Mouse (Mus musculus): Measurements from ENCODE around the gene Slc34a3. TPM values are rescaled to one million over a fixed set of nuclear protein-coding genes. Genes with fewer than 3 reads are reported as not detected.
"Not testable (repeated sequence)": the region's sequence is repeated elsewhere in the genome, so short reads cannot be mapped to it uniquely, and the experiment has no call there.

Slc34a3 gene
- not detected for total RNA-seq (2022)

GRCm38 (mm10) chr2:25234050-25234449, at the start of gene Slc34a3:
TSS of gene Slc34a3 (minus strand) at chr2:25234364.
- DNase-seq (ENCODE audit: low spot score in 2 of 2) = no peak

GRCm38 (mm10) chr2:25278928-25279882, 45.0 kb upstream of the Slc34a3 start:
- peak in 1 of 2 experiments; percentile 59 for DNase-seq (ENCODE audit: low spot score in 2 of 2)

DNA sequence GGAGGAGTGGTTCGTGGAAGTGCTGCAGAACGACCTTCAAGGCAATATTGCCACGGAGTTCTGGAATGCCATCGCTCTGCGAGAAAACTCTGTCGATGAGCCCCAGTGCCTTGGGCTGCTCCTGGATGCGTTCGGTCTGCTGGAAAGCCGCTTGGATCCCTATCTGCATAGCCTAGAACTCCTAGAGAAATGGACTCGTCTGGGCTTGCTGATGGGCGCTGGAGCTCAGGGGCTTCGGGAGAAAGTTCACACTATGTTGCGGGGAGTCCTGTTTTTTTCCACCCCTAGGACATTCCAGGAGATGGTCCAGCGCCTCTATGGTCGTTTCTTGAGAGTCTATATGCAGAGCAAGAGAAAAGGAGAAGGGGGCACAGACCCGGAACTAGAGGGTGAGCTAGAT, 38.8 kb upstream of the Slc34a3 start:
- no peak for DNase-seq (ENCODE audit: low spot score in 2 of 2)

DNA sequence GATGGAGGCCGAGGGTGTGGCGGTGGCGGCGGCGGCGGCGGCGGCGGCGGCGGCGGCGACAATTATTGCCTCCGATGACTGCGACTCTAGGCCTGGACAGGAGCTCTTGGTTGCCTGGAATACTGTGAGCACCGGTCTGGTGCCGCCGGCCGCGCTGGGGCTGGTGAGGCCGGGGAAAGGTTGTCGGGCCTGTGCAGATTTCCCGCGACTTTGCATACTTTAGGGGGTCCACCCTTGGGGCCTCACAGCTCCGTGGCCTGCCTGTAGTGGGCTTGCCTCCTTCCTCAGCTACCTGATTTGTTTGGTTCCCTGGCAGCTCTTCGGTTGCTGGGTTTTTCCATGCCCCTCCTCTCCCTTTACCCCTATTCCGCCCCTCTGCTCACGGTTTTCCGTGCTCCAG, 38.4 kb upstream of the Slc34a3 start:
- no peak for DNase-seq (ENCODE audit: low spot score in 2 of 2)

GRCm38 (mm10) chr2:25271827-25272511, 37.8 kb upstream of the Slc34a3 start, which contains the start of the genes Ssna1 and Anapc2:
TSS of gene Ssna1 (minus strand) at chr2:25272438.
TSS of gene Anapc2 (plus strand) at chr2:25272478.
- DNase-seq (ENCODE audit: low spot score in 2 of 2) = peak; percentile 92 to 95

DNA sequence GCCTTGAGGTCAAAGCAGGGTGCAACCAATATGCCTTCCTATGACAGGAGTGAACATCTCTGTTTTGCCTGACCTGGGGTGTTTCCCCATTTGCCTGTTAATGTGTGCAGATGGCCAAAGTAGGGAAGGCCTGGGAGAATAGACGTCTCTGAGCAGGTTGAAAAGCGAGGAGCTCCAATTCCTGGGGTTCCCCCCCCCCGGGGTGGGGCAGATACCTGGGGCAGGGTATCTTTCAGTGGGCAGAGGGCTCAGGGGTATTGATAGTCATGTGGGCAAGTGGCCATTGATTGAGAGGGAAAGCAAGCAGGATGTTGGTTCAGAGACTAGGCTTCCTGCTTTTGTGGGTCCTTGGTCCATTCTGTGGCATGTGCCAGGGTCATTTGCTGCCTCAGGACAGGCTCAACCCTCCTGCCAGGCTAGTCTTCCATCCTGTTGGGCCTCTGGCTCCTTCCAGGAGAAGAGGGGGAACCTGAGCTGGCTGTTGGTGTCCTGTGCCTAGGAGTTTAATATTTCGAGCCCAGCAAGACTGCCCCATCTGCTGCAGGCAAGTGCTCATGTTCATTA, 33.7 kb upstream of the Slc34a3 start:
- DNase-seq (ENCODE audit: low spot score in 2 of 2) = no peak

- no peak for DNase-seq (ENCODE audit: low spot score in 2 of 2)
Observed at GRCm38 (mm10) chr2:25267241-25267640, 33.1 kb upstream of the Slc34a3 start.

- DNase-seq (ENCODE audit: low spot score in 2 of 2) = no peak
Observed at GRCm38 (mm10) chr2:25266720-25267119, 32.6 kb upstream of the Slc34a3 start.

DNA sequence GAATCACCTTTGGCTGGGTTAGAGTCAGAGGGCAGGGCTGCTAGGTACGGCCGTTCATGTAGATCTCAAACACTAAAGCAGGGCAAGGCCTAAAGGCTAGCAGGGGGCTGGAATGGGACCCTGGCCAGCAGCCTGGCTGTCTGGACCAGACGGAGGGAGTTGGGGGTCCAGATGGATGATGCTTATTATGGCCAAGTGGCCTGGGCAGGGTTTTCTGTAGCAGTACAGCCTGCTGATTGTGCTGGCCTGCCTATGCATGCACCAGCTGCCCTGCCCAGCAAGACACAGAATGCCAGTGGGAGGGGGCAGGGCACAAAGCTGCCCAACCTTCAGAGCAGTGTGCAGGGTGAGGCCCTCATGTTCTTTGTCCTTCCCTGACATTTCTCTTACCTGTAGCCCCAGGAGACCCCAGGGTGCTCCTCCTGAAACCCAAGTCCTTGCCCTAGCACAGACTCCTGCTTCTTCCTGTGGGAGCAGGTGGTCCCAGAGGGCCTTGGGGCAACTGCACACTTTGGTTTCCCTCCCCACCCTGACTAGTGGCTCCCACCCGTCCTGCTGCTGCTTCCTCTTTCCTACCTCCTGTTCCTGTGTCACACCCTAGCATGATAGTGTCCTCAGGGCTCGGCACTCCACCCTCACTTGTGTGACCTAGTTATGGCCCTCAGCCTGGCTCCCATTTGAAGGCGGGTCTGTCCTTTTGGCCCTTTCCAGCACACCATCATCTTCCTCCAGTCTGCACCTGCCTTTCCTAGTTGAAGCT, 31.9 kb upstream of the Slc34a3 start:
- no peak for DNase-seq (ENCODE audit: low spot score in 2 of 2)

GRCm38 (mm10) chr2:25264851-25265250, 30.7 kb upstream of the Slc34a3 start:
- DNase-seq (ENCODE audit: low spot score in 2 of 2) = no peak

DNA sequence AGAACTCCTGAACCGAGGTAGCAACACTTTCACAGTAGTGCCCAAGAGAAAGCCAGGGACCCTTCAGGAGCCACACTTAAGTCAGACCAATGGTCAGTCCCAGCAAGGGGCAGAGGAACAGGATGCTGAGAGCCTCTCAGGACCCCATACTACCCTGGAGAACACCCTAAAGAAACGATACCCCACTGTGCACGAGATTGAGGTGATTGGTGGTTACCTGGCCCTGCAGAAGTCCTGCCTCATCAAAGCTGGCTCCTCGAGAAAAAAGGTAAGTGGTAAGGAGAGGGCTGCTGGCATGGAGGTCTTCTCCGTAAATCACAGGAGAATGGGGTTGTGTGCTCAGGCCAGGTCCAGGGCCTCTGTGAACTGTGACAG, 30.1 kb upstream of the Slc34a3 start:
- no peak for DNase-seq (ENCODE audit: low spot score in 2 of 2)

GRCm38 (mm10) chr2:25263623-25264285, 29.6 kb upstream of the Slc34a3 start:
- no peak for DNase-seq (ENCODE audit: low spot score in 2 of 2)

DNA sequence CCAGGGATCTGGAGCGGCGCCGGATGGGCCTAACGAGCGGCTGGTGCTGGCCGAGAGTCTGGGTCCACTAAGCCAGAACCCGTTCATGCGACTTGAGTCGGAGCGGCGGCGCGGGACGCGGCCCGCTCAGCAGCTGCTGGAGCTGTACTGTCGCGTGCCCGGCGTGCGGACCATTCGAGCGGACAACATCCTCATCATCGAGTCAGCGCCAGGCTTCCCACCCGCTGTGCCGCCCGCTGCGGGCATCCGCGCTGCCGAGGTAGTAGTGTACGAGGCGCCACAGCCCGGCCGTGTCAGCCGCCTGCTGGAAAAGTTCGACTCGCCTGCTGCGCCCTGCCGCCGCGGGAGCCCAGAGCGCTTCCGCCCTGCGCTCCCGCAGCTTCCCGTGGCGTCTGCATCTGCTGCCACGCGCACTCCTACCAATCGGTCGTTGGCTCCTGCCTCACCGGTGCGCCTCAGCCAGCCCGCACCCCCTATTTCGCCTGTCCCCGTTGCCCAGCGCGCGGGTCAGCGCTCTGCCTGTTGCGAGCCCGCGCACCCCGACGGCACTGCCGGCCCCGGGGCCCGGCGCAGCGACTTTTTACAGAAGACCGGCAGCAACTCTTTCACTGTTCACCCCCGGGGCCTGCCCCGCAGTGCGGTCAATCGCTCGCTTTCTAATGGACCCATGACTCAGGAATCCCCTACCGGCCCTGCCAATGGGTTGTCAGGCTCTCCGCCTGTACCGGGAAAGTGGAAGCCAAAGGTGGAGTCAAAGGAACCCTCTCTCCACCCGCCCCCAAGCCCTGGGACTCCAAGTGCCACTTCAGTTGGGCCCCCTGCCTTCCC, 28.8 kb upstream of the Slc34a3 start:
- no peak for DNase-seq (ENCODE audit: low spot score in 2 of 2)

DNA sequence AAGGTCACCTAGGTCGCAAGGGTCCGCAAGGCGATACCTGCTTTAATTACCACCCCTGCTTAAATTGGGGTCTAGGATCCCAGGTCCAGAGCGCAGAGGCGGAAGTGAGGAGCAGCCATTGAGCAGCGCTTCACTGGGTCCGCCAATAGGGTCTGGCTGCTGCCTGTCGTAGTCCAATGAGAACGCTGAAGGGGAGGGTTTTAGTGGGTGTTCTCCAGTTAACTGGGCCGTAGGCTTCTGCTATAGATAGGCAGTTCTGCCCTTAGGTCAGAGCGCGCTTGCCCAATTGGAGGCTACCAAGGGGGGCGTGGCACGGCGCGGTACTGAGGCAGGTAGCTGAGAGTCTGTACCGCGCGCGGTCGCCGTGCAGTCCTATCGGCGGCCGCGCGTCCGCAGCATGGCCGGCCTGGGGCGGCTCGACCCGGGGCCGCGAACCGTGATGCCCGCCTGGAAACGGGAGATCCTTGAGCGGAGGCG, 28.2 kb upstream of the Slc34a3 start, which contains the start of gene Tprn:
Gene Tprn, plus strand, starts transcription at position 328 of the 477 bp plus-strand sequence.
- peak; percentile 89 to 92 for DNase-seq (ENCODE audit: low spot score in 2 of 2)

DNA sequence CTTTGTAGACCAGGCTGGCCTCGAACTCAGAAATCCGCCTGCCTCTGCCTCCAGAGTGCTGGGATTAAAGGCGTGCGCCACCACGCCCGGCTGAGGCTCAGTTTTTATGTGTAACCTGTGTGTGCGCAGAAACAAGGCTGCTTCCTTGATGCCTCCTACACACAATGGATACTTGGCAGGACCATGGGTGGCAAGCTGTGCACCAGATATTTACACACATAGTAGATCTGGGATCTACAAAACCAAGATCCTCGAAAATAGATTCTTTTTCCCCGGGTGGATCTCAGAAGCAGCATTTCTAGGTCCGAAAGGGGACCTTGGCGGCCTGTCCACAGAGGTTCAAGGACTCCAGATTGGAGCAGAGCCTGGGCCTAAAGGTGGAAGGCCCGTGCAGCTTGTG, 27.7 kb upstream of the Slc34a3 start:
- no peak for DNase-seq (ENCODE audit: low spot score in 2 of 2)

DNA sequence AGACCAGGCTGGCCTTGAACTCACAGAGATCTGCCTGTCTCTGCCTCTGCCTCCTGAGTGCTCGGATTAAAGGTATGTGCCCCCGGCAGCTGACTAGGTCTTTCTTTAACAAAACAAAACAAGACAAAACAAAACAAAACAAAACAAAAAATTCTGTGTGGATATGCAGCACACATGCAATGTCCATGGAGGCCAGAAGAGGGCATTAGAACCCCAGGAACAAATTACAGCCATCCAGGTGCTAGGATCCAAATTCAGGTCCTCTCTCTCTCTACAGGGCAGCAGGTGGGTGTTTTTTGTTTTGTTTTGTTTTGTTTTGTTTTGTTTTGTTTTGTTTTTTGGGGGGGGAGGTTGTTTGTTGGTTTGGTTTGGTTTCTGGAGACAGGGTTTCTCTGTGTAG, 24.7 kb upstream of the Slc34a3 start:
- DNase-seq (ENCODE audit: low spot score in 2 of 2) = no peak

- not testable (repeated sequence) for DNase-seq (ENCODE audit: low spot score in 2 of 2)
Observed at GRCm38 (mm10) chr2:25257250-25257649, 23.1 kb upstream of the Slc34a3 start.

DNA sequence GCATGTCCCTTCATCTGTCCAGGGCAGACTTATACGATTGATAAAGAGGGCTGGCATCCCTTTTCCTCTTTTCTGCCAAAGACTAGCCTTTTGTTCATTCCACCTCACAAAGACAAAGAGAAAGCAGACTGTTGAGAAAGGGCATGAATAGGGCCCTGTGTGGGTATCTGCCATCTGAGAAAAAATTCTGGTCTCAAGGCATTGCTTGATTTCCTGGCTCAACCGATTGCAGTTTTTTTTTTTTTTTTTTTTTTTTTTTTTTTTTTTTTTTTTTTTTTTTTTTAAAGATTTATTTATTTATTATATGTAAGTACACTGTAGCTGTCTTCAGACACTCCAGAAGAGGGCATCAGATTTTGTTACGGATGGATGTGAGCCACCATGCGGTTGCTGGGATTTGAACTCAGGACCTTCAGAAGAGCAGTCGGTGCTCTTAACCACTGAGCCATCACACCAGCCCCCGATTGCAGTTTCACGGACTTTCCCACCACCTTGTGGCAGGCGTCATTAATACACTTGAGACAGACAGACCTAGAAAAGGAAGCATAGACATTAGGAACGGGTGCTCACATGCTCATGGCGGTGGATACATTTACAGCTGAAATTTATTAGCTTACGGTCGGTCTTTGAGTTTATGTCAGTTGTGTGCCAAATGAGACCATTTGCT, 22.4 kb upstream of the Slc34a3 start:
- not testable (repeated sequence) for DNase-seq (ENCODE audit: low spot score in 2 of 2)

DNA sequence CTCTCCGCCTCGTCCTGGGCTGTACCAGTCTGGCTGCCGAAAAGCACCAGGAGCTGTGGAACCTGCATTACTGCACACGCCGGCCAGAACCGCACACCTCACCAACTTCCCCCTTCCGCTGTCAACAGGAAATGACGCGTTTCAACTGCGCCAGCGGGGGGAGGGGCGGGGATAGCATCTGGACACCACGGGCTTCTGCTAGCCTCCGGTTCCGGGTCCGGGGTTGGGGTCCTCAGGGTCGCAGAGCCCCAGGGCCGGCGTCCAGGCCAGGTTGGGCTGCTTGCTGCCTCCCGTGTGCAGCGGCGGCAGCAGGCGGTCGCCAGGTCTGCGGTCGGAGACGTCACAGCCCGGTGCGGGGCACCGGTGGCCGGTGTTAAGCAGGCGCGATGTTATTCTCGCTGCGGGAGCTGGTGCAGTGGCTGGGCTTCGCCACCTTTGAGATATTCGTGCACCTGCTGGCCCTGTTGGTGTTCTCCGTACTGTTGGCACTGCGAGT, 21.2 kb upstream of the Slc34a3 start, which contains the start of gene Tmem203:
Gene Tmem203, plus strand, starts transcription at position 156 of the 496 bp plus-strand sequence.
- DNase-seq (ENCODE audit: low spot score in 2 of 2) = peak; percentile 64 to 76

Data from gastrocnemius, adult 8-10 months (tissue).